Mouse (Mus musculus): ENCODE measurements around the gene Hyal2.

Gene Hyal2

DNA sequence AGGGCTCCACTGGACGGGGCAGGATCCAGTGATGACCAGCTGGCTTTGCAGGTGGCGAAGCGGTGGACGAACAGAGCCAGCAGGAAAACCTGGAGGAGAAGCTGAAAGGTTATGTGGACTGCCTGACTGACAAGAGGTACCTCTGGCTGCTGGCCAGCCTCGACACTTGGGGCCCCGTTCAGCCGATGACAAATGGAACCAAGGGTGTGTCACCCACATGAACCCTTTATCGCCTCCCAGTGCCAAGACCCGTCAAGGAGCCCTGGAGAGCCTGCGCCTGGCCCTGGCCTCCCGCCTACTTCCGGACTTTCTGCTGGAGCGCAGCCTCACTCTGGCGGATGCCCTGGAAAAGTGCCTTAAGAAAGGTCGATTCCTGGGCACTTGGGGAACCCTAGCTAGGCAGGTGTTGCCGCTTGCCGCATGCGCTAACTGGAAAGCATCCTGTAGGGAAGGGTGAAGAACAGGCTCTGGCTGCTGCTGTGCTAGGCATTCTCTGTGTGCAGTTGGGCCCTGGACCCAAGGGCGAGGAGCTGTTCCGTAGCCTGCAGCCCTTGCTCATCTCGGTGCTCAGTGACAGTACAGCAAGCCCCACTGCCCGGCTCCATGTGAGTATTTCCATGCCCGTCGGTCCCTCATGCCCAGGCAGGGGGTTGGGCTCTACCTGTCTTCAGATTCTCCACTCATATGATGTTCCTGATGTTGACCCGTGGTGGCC lies 22.5 kb downstream of the Hyal2 start:
- DNase-seq (ENCODE audit: inconsistent ontology term), result no peak

DNA sequence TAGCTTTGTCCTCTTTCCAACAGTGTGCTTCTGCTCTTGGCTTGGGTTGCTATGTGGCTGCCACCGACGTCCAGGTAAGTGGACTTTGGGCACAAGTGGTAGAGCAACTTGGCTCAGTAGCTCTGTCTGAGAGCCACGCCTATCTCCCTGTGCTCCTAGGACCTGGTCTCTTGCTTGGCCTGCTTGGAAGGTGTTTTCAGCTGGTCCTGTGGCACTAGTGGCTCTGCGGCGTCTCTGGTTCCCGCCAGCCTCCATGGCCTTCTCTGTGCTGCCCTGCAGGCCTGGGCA lies 23.0 kb downstream of the Hyal2 start:
- no peak for DNase-seq (ENCODE audit: inconsistent ontology term)

DNA sequence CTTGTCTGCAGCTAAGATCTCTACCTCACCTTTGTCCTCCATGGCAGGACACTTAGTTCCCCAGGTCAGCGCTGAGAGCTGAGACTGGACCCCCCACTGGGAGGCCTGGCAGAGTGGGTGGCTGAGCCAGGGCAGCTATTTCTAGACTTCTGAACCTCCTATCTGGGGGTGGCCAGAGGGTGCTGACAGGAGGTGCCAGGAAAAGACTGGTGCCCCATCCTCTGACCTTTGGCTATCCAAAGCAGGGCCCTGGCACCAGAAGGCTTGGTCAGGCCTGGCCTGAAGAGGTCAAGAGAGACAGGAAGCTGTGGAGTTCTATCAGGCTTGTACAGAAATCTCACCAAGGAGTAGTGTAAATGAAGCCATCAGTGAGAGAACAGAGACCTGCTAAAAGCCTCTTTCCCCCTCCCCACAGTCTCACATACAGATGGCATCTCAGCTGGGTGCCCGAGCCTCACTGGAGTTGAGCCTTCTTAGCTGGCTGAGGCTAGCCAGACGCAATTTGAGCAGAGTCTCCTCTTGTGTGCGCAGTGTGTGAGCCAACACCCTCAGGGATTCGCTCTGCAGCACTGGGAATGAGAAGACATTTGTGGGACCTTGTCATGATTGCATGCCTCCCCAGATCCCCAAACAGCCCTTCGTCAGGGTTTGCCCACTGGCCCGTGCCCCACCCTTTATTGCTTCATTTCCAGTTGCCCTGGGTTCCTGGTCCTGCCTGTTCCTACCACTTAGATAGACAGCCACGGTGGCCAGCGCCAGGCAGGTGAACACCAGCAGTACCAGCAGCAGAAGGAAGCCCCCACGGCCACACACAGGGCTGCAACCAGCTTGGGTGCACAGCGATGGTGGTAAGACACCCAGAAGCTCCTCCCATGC lies 25.6 kb downstream of the Hyal2 start:
- no peak for DNase-seq (ENCODE audit: inconsistent ontology term)

DNA sequence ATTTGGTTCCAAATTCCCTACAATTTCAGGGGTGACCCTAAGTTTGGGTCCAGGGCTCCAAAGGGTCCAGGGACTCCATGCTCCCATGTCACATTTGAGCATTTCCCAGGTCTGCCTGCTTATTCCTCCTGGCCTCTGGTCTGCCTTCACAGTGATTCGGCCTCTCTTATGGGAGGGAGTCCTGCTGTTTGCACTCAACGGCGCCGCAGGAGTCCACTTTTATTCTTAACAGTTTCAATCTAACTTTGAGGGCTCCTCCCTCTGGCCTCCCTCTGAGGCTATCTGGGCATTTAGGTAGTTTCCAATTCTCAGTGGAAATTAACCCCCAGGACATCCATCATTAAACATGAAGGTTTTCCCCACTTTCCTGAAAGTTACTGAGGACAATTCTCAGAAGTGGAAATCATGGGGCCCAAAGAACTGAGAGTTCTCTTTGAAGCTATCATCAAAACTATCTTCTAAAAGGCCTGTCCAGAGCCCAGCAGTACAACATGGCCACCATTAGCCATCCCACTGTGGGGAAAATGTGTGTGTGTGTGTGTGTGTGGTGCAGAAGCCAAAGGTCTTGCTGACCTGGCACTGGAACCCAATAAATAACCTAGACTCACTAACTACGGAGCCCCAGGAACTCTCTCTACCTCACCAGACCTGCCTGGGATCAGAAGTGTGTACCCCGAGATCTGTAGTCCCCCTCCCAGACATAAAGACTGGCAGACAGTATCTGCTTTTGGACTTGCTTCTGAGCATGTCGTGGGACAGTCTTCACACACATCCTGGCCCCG lies 26.7 kb downstream of the Hyal2 start:
- DNase-seq (ENCODE audit: inconsistent ontology term), result no peak

DNA sequence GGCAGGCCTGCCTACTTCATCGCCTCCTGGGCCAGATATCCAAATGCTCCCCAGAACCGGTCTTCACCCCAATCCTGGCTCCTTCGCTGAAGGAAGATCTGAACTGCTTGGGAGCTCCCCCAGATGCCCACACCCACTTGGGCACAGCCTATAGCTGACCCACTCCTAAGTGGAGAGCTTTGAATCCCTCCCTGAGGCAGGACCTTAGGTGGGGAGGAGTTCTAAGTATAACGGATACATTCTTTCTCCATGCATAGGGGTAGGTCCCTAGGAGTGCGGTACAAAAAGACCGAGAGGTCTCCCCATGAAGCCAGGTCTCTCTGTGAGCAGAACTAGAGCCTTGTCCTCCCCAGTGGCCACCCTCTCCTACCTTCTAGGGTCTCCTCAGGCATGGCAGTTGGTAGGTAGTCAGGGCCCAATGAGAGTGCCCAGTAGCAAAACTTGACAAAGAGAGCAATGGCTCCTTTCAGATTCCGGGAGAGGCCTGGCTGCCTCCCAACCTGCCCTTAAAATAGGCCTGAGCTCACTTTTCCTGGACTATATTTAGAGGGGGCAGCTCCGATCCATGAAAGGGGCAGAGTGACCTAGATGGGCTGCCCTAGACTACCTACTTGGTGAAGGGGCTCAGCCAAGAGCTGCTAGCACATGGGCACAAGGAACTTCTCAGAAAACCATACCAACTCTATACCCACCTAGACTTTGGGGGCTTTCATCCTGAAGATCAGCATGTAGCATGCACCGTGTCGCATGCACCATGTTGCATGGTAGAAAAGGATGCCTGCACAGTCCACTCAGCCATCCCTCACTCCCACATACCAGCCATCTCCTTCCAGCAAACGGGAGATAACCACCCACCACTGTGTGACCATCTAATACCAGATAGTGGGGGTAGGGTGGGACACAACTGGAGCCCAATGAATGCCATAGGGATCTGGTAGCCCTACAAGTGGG lies 29.1 kb downstream of the Hyal2 start:
- DNase-seq (ENCODE audit: inconsistent ontology term), result no peak

DNA sequence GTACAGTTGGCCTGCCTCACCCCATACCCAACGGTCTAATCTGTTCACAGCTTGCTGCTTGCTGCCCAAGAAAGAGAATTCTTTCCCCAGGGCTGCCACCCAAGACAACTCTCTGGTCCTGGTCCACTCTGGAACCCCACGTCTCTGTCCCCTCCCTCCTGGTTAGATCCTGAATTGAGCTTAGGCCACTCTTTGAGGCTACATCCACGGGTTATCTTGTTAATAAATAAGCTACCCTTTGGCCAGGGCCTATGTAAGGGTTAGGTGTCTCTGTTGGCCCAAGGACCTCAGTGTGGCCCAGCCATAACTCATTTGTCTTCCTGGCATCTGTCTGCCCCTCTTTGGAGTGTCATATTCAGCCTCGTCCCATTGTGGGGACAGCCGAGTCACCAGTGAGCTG lies 30.6 kb downstream of the Hyal2 start:
- no peak for DNase-seq (ENCODE audit: inconsistent ontology term)

DNA sequence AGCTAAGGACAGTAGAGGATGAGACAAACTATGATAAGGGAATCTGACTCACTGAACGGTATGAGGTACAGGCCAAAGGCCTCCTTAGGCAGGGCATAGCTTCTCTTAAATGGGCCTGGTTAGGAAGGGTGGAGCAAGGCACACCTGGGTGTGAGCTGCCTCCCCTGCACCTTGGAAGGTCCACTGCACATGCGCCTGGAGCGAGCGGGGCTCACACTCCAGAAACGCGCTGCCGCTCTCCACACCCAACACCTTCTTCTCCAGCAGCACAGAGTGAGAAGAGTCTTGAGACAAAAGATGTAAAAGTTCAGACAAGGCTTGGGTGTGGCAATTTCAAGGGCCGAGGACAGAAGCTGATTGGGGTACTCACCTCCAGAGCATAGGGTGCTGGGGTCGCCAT lies 31.7 kb downstream of the Hyal2 start:
- no peak for DNase-seq (ENCODE audit: inconsistent ontology term)

DNA sequence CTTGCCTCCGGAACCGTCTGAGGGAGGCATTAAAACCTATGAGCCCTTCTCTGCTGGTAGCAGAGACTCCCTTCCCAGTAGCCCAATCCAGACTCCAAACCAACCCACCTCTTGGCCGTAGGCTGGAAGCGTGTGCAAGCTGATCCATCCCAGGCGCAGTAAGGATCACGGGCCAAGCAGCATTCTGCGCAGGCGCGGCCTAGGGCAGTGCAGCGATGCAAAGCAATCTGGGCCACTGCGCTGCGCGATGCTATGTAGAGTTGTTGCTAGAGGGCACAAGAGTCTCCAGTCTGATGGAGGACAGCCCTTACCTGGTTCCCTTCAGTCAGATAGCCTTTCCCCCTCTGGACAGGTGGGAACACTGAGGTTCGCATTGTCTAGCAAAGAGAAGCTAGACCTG lies 32.1 kb downstream of the Hyal2 start:
- no peak for DNase-seq (ENCODE audit: inconsistent ontology term)

DNA sequence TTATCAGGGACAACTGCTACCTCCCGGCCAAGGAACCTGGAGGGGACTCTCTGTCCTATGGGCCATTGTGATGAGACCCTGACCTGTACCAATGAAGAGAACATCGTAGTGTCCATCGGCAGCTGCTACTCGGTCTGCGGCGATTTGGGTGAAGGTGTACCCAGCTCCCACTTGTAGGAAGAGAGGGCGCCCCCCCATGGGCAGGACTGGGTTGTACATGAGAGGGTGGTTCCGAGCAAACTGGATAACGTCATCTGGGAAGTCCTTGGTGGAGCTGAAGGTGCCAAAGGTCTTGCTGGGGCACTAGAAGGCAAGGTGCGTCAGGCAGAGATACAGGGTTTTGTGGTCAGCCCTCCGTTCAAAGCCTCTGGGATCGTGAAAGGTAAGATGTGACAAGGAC lies 33.0 kb downstream of the Hyal2 start:
- no peak for DNase-seq (ENCODE audit: inconsistent ontology term)

DNA sequence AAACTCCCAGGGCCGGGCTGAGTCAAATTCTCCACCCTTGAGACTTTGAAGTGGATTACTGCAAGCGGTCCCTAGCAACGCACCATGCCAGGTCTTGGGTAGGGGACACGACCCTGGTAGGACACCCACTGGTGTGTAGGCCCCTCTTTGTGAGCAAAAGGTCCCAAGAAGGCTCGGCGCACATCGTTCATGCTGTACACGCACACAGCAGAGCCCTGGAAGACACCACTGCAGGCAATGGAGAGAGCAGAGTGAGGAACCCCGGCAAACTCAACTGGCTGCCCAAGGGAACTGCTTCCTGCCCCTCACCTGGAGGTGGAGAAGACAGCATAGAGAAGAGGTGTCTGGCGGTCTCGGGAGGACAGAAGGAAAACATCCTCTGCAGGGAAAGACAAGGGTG lies 33.5 kb downstream of the Hyal2 start:
- DNase-seq (ENCODE audit: inconsistent ontology term), result no peak

DNA sequence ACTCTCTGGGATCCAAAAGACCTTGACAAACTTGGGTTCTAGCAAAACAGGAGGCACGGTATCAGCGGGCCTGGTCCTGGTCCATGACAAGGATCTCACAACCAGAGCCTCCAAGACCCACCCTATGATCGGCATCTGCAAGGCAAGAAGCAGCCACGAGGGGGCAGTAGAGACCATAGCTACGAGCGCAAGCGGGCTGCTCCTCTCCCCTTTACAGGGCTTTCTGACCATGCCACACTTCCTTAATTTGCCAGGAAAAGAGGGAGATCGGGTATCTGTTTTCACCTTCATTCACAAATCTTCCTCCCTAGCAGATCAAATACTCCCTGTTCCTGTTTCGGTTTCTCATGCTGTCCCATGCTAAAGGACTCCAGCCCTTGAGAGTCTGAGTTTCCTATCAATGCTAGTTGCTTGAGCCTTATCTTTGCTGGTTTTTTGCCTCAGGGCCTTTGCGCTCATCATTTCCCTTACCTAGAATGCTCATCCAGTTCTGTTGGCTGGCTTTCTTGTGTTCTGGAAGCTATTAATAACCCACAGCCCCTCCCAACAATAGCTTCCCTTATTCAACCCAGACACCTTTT lies 34.4 kb downstream of the Hyal2 start:
- peak; percentile 81 for DNase-seq (ENCODE audit: inconsistent ontology term)

DNA sequence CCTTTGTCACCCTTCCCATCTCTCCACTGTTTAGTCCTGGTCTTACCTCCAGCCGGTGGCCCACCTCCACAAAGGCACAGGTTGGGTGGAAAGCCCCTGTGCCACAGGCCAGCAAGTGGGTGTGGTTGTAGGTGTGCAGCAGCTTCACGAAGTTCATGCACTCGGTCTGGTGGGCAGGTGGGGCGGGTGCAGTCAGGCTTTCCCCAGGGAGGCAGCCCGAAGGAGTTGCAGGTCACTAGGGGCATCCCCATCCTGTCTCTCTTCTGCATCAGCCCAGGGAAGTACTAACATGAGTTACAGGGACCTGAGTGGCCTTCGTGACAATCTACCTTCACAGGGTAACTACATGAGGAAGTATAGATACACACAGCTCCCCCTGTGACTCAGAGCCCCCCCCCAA lies 35.5 kb downstream of the Hyal2 start:
- DNase-seq (ENCODE audit: inconsistent ontology term), result no peak

DNA sequence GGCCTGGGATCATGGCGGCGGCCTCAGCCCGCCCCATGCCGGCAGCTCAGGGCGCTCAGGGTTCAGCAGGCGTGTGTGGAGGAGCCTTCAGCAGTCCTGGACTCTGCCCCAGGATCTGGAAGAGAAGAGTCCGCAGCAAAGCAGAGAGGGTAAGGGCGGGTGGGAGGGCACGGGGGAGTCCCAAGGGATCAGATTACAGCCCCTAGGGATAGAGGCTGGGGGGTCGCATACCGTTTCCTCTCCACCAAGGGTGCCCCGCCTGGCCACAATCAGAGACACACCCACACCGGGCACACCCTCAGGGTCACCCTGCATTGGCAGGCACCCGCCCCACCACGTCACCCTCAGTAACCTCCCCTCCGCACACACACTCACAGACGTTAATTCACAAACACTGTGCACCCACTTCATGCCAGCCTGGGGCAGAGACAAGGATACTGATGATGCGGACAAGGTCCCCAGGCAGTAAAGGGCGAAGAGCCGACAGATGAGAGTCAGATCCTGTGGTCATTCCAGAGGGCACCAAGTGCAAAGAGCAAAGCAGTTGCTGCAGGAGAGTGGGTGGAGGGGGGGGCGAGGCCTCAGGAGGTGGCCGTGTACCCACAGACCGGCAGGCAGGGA lies 37.4 kb downstream of the Hyal2 start:
- no peak for DNase-seq (ENCODE audit: inconsistent ontology term)

DNA sequence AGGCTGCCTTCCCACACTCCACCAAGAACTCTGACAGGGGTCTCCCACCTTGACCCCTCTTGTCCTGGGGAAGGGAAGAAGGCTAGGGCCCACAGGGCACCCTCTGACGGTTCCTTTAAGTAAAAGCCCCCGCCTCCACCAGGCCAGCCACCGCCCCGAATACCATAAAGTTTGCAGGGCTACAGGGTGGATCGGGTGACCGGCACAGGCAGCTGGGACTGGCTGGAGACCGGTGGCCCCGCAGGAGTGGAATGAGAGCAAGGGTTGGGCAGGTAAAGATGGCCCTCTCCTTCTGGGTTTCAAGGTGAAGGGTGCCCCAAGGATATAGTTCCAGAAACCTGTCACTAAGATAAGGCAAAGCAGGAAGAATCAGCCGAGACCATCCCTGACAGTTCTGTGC lies 38.8 kb downstream of the Hyal2 start:
- peak; percentile 64 for DNase-seq (ENCODE audit: inconsistent ontology term)

DNA sequence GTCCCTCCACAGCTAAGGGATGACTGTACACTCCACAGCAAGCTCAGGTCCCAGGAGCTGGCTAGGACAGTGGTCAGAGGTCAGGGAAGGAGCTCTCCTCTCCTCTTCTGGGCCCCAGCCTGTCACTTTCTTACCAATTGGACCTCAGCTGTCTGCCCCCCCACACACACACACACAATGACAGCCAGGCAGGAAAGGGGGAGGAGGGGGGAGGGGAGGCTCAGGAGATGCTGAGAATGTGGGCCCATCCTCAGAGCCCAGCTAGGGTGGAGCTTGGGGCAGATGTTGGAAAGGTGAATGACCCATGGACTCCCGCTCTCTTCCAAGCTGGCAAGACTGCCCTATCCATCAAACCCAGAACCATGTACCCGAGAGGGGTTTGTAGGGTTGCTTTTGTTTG lies 39.3 kb downstream of the Hyal2 start:
- no peak for DNase-seq (ENCODE audit: inconsistent ontology term)

DNA sequence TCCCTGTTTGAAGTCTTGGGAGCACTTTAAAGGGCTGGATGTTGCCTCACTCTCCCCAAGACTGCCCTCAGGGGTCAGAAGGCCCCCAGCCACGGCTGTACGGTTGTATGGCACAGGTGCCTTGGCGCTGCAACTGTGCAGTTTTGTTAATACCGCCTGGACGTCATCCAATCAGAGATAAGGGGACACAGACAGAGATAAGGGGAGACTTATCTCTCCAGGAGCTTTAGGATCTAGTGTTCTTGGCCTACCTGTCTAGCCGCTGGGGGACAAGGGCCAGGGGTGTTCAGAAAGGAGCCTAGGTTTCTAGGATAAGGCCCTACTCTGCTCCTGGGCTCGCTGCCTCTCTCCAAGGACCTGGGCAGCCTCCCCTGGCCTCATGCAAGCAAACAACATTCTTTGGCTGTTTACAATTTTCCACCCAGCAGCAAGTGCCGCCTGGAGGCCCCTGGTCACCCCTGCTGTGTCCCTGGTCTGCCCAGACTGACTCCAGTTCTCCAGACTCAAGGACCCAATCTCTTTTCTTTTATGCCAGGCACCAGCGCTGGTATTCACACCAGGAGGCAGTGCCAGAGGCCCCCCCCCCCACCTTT lies 40.0 kb downstream of the Hyal2 start:
- no peak for DNase-seq (ENCODE audit: inconsistent ontology term)

DNA sequence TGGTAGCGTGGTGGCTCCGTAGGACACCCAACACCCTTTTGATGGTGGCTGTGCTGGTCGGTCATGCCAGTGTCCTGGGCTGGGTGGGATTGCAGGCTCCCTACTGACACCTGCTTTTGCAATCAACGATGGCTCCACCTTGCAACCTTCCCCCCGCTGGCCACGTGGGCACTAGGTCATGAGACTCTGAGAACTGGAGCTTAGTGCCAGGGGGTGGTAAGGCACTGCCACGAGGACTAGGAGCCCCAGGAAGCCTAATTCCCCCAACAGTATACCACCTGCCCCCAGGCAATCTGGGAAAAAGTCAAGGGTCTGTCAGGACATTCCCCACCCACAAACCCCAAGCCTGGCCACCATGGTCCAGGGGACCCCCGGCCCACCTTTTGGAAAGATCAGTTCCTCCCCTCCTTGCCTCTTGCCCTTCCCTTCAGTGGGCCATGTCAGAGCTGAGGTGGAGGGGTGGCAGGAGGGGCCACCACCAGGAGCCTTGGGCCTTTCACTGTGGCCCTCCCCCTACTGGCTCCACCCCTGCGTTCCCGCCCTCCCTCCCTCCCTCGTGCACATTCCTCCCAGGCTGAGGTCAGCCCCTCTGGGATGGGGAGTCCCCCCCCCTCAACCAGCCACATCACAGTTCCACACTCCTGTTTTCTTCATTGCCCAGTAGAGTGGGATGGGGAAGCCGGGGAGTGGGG lies 41.1 kb downstream of the Hyal2 start, which contains the start of gene Sema3b:
Gene Sema3b, minus strand, starts transcription at position 489 of the 692 bp plus-strand sequence.
- peak; percentile 82 for DNase-seq (ENCODE audit: inconsistent ontology term)

DNA sequence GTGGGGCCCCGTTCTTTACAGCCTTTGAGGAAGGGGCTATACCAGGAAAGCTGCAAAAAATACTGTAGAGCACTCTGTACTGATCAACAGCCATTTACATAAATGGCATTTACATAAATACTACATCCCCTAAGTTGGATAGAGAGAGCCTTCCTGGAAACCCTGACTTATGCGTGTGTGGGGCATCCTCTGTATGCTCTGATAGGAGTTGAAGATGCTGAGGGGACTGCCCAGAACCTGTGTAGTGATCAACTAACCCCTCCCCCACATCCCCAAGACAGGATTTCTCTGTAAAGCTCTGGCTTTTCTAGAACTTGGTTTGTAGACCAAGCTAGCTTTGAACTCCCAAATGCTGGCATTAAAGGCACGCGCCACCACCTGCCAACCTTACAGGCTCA lies 41.7 kb downstream of the Hyal2 start:
- no peak for DNase-seq (ENCODE audit: inconsistent ontology term)

DNA sequence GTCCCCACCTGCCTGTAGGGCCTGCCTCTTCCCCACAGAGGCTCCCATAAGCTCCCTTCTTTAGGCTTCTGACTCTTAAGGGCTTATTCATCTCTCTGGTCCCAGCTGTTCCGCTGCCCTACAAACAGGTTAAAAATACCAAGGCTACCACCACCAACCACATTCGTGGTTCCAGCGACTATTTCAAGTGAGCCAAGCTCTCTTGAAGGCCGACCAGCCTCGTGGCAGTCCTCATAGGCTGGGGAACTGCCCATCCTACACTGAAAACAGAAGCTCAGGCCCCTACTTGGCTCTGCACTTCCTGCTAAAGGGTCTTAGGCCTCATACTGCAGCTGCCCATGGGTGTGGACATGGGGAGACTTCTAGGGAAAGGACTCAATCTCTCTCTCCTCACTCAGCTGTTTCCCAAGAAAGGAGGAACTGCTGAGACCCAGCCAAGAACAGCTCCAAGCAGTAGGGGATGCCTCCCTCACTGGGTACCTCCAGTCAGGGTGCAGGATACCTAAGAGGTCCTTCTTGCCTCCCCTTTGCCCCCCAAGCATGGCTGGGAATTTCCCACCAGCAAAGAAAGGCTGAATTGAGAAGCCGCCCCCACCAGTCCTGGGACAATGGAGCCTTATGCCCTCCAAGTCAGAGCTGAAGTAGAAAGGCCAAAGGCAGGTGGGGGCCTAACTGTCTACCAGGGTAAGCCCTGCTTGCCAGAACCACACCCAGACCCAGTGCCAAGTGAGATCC lies 43.9 kb downstream of the Hyal2 start:
- no peak for DNase-seq (ENCODE audit: inconsistent ontology term)

All from Muller cell, postnatal 12 days (primary cell).